Mouse (Mus musculus): ENCODE data around the gene Atl1.

The Atl1 gene

GRCm38 (mm10) chr12:69885170-69885923 lies 7.1 kb upstream of the Atl1 start:
- no peak for DNase-seq

GRCm38 (mm10) chr12:69887776-69888175 lies 4.6 kb upstream of the Atl1 start:
- no peak for DNase-seq

- no peak for DNase-seq
Observed at GRCm38 (mm10) chr12:69888345-69888744, 4.1 kb upstream of the Atl1 start.

GRCm38 (mm10) chr12:69890051-69890450 lies 2.4 kb upstream of the Atl1 start:
- DNase-seq, result no peak

- DNase-seq, result no peak
Observed at GRCm38 (mm10) chr12:69890476-69890875, 1.9 kb upstream of the Atl1 start.

GRCm38 (mm10) chr12:69891721-69892120 lies 693 bp upstream of the Atl1 start:
- no peak for DNase-seq

- DNase-seq, result no peak
Observed at GRCm38 (mm10) chr12:69893927-69894326, 1.5 kb downstream of the Atl1 start.

- no peak for DNase-seq
Observed at GRCm38 (mm10) chr12:69895046-69895445, 2.6 kb downstream of the Atl1 start.

- no peak for DNase-seq
Observed at GRCm38 (mm10) chr12:69898119-69898518, 5.7 kb downstream of the Atl1 start.

- no peak for DNase-seq
Observed at GRCm38 (mm10) chr12:69904991-69905390, 12.6 kb downstream of the Atl1 start.

- DNase-seq, result peak; percentile 72
Observed at GRCm38 (mm10) chr12:69907667-69908510, 15.5 kb downstream of the Atl1 start.

GRCm38 (mm10) chr12:69908511-69908900 lies 16.1 kb downstream of the Atl1 start:
- DNase-seq, result peak; percentile 88

- no peak for DNase-seq
Observed at GRCm38 (mm10) chr12:69911906-69912305, 19.5 kb downstream of the Atl1 start.

GRCm38 (mm10) chr12:69912737-69913136 lies 20.3 kb downstream of the Atl1 start:
- no peak for DNase-seq

GRCm38 (mm10) chr12:69917870-69918269 lies 25.5 kb downstream of the Atl1 start:
- DNase-seq, result no peak

- no peak for DNase-seq
Observed at GRCm38 (mm10) chr12:69922099-69922498, 29.7 kb downstream of the Atl1 start.

- no peak for DNase-seq
Observed at GRCm38 (mm10) chr12:69923128-69923527, 30.7 kb downstream of the Atl1 start.

GRCm38 (mm10) chr12:69923603-69924002 lies 31.2 kb downstream of the Atl1 start:
- no peak for DNase-seq

- peak; percentile 25 for DNase-seq
Observed at GRCm38 (mm10) chr12:69924012-69924411, 31.6 kb downstream of the Atl1 start.

- DNase-seq, result no peak
Observed at GRCm38 (mm10) chr12:69926716-69927115, 34.3 kb downstream of the Atl1 start.

GRCm38 (mm10) chr12:69937731-69938130 lies 45.3 kb downstream of the Atl1 start:
- DNase-seq, result no peak

- DNase-seq, result peak; percentile 24
Observed at GRCm38 (mm10) chr12:69939291-69939690, 46.9 kb downstream of the Atl1 start.

- DNase-seq, result no peak
Observed at GRCm38 (mm10) chr12:69941655-69942329, 49.4 kb downstream of the Atl1 start.

- DNase-seq, result no peak
Observed at GRCm38 (mm10) chr12:69945861-69946260, 53.4 kb downstream of the Atl1 start.

Data from right cerebral cortex, postnatal 14 days (tissue).